ENCODE assay signal across 9 mouse cellular contexts in the genomic region with DNA sequence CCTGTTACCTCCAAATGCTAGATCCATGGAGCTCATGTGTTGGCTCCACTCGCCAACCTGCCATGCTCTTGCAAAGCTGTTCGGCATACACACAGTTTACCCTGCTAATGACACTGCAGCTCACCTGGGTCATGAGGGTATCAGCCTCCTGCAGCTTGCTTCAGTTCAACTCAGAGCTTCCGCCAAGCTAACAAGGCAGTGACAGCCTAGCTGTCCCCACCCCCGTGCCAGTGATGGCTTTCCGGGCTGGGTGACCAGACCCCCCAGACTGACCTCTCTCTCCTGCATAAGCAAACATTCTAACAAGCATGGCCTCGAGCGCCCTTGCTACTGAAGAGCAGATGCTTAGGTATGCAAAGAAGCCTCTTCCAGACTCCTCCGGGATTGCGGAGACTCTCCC.
"Had no signal": no experiment of that assay in that cellular context is flagged by ENCODE, and none has a peak within 500 bp of the region (broad histone marks: within the 10 kb centered on the region; RNA-seq: fewer than 3 reads in every experiment).

No protein-coding gene starts in this region.

- H3K4me3 ChIP-seq: kidney, embryonic 15.5 days; left cerebral cortex, adult 2 months; limb, embryonic 15.5 days; midbrain, embryonic 13.5 days had no signal

- H3K27ac ChIP-seq: kidney, embryonic 15.5 days; left cerebral cortex, adult 2 months; limb, embryonic 15.5 days; midbrain, embryonic 13.5 days had no signal

- H3K27me3 ChIP-seq: midbrain, embryonic 13.5 days had no signal

- DNase-seq: kidney, adult 2 months; kidney, postnatal 14 days; right cerebral cortex, adult 18-20 months; right cerebral cortex, postnatal 25 days; thymus, postnatal 36 days had no signal

- H3K4me2 ChIP-seq: kidney, embryonic 15.5 days; limb, embryonic 15.5 days; midbrain, embryonic 13.5 days had no signal

- H3K9me3 ChIP-seq: kidney, embryonic 15.5 days; limb, embryonic 15.5 days; midbrain, embryonic 13.5 days had no signal

- H3K36me3 ChIP-seq: kidney, embryonic 15.5 days; limb, embryonic 15.5 days; midbrain, embryonic 13.5 days had no signal

- ATAC-seq: midbrain, embryonic 13.5 days had no signal

- H3K9ac ChIP-seq: kidney, embryonic 15.5 days; limb, embryonic 15.5 days; midbrain, embryonic 13.5 days had no signal
